In the genomic region with DNA sequence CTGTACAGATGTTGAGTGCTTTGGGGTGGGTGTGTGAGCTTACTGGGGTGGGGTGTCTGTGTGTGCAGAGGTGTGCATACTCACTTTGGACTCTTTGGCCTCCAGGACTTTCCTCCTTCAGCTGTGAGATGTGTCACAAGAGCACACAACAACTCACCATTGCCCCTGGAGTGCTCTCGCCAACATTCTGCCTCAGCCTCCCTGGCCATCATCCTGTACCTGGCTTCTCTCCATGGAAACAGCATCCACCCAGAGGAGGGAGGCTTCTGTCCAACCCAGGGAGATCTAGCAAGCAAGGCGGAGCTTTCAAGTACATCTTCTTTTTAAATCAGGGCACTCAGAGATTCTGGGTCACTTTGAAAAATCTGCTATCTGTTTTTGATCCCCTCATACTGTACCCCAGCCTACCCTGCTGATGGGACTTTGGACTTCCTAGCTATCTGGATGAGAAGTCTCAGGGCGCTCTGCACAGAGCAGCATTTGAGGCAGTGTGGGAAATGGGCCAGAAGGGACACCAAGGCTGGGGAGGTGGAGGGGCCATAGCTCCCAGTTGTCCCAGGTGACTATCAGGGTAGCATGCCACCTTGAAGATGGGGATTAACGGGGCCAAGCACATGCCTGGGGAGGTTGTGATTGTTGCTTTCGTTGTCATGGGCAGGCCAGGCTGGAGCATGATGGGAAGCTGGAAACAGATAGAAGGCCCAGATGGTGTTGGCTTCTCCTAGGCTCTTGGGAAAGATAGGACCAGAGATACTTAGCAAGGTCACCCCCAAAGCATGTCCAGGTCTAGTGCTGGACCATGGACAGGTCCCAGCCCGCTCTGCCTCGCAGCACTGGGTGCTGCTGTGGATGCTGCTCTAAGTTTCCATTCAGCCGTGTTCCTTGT, we compare ENCODE assay signal across 14 mouse cellular contexts.
"Had no signal": no experiment of that assay in that cellular context is flagged by ENCODE, and none has a peak within 500 bp of the region (broad histone marks: within the 10 kb centered on the region; RNA-seq: fewer than 3 reads in every experiment).

No protein-coding gene starts in this region.

- H3K9me3 ChIP-seq: liver, embryonic 13.5 days; midbrain, embryonic 12.5 days; stomach, embryonic 15.5 days had no signal

- ATAC-seq: midbrain, embryonic 16.5 days had no signal

- DNase-seq: kidney, adult 9 months; kidney, postnatal 14 days; left cerebral cortex, postnatal 4 days; liver, embryonic 13.5 days; lung, adult 2 months; lung, postnatal 14 days; lung, postnatal 4 days; retina, postnatal 1 day; right cerebral cortex, postnatal 25 days; spleen, adult 18-20 months; thymus, postnatal 25 days had no signal

- H3K4me3 ChIP-seq: liver, embryonic 13.5 days; midbrain, embryonic 12.5 days; stomach, embryonic 15.5 days had no signal

- H3K4me2 ChIP-seq: liver, embryonic 13.5 days; midbrain, embryonic 12.5 days; stomach, embryonic 15.5 days had no signal

- H3K27me3 ChIP-seq: liver, embryonic 13.5 days; stomach, embryonic 15.5 days had no signal

- H3K27ac ChIP-seq: liver, embryonic 13.5 days; midbrain, embryonic 12.5 days; stomach, embryonic 15.5 days had no signal

- H3K9ac ChIP-seq: liver, embryonic 13.5 days; midbrain, embryonic 12.5 days; stomach, embryonic 15.5 days had no signal

- H3K4me1 ChIP-seq: liver, embryonic 13.5 days had no signal

- H3K36me3 ChIP-seq: liver, embryonic 13.5 days; midbrain, embryonic 12.5 days; stomach, embryonic 15.5 days had no signal
